Mouse (Mus musculus): ENCODE results near the gene Vamp5. TPM values are rescaled to one million over a fixed set of nuclear protein-coding genes. Genes with fewer than 3 reads are reported as not detected.

Gene Vamp5
- polyA plus RNA-seq, 1 experiment from 2014 or later: 80.5 TPM

DNA sequence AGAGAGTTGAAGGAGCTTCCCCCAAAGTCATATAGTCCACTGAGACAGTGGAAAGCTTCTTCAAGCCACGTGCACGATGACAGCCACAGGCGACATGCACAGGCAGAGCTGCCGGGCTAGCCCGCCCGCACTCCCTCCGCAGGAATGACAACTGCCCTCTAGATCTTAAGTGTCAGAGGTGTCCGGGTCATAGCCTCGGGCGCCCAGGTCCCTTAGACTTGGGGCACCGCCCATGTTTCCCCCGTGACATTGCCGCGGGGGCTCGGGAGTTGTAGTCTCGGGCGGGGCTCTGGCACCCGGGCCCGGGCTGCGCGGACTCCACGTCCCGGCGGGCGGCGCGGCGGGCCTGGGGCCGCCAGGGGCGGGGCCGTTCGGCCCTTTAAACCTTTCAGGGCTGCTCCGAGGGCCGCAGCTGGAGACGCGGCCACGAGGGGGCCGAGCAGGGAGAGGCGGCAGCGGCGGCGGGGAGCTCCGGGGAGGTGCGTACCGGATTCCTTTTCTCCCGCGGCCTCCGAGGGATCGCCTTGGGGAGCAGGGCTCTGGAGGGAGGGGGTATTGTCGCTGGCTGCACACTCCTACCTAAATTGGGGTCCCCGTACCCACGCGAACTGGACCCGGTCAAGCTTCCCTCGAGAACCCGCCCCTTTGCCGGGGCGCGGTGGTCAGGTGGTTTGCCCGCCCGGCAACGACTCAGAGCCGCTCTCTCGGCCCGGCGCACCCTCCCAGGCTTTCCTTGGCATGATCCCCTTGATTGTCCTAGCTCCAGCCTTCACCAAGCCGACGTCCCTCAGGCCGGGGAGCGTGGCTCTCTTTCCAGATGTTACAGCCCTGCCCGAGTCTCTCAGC is 25.0 kb downstream of the Vamp5 start, which contains the start of gene Tmem150a:
Tmem150a (plus strand) TSS at position 382 of the 846 bp plus-strand sequence.
- Histone ChIP-seq H3K9ac (replicated peaks; ENCODE audit: low read depth) (peak within 1 kb of the TSS; percentile 54), H3K4me1 (ENCODE audit: insufficient read depth, low read depth, low read length) (peaks cover 23% of the 10 kb centered on the region), H3K4me3 (ENCODE audit: low read depth, low read length) (peak within 1 kb of the TSS; percentile 59), H3K4me2 (replicated peaks; ENCODE audit: low read depth, low read length) (peak within 1 kb of the TSS; percentile 85), H3K36me3 (ENCODE audit: insufficient read depth, low read length) (peaks cover 14% of the 10 kb centered on the region; the same call in 1 of the 2 replicates), H3K9me3 (ENCODE audit: low read length) (no peaks in the 10 kb centered on the region), H3K27me3 (replicated peaks; ENCODE audit: insufficient read depth, low read length) (no peaks in the 10 kb centered on the region), H3K27ac (ENCODE audit: low read length) (peak within 1 kb of the TSS; percentile 72)
- no peak for TF ChIP-seq EP300 (IDR thresholded peaks at IDR 0.05)
- peak; percentile 63 for TF ChIP-seq CTCF (IDR thresholded peaks at IDR 0.05)
- DNase-seq (ENCODE audit: low spot score) (peak; percentile 93), ATAC-seq (peak; percentile 94)
- 4% methylated on average over 47 of the region's 71 CpGs for WGBS

DNA sequence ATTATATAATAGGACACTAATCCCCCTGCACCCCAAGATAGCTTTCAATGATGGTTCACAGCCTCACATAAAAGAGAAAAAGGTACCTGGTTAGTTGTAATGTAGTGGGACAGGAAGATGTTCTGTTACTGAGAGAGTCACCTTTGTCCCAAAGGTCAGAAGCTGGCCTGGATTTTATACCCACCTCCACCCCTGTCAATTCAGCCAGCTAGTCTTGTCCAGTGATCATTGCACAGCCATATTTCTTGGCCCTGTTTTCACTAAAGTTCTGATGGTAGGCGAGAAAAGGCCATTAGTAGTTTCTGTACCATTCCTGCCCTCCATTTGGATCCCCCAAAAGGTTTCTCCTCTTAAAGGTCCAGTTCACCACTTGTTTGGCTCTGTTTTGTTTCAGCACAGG is 26.2 kb downstream of the Vamp5 start:
- Histone ChIP-seq H3K27ac (ENCODE audit: low read length) (peak overlapping the region; percentile 72), H3K27me3 (replicated peaks; ENCODE audit: insufficient read depth, low read length) (no peaks in the 10 kb centered on the region), H3K36me3 (ENCODE audit: insufficient read depth, low read length) (peaks cover 8% of the 10 kb centered on the region; the same call in 1 of the 2 replicates), H3K4me1 (ENCODE audit: insufficient read depth, low read depth, low read length) (peaks cover 21% of the 10 kb centered on the region), H3K9ac (replicated peaks; ENCODE audit: low read depth) (no peak overlapping the region), H3K4me3 (ENCODE audit: low read depth, low read length) (no peak overlapping the region), H3K9me3 (ENCODE audit: low read length) (no peaks in the 10 kb centered on the region), H3K4me2 (replicated peaks; ENCODE audit: low read depth, low read length) (no peak overlapping the region; the same call in 1 of the 2 replicates)
- 86% methylated on average over 1 of the region's 1 CpGs for WGBS
- no peak for DNase-seq (ENCODE audit: low spot score)
- TF ChIP-seq CTCF (IDR thresholded peaks at IDR 0.05): no peak
- TF ChIP-seq EP300 (IDR thresholded peaks at IDR 0.05): no peak
- no peak for ATAC-seq

DNA sequence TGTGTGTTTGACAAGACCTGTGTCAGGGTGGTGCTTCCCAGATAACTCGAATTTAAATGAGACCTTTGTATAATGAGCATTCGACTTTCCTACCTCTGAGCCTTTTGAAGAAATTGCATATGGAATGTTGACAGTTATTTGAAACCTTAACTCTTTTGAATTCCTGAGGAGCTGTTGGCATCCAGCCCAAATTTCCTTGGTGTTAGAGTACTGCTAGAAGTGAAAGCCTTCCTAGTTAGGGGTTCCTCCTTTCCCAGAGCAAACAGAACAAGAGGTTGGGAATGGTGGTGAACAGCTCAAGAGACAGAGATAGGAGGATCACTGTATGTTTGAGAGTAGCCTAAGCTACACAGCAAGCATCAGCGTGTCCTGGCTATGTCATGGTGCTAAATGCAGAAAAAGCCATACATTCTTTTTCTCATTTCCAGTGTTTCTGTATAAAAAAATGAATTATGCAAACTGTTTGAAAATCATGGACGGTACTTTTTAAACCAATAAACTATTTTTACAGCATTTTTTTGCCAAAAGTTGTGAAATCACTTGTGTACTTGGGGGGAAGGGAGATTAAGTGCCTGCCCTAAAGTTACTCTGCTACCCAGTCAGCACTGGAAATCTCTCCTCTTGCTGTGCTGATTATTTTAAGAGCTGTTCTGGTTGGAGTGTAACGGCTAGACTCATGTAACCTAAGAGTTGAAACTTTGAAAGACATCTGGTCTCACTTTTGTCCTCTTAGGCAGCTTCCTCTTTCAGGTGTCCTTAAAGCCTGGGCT is 27.4 kb downstream of the Vamp5 start:
- 26% methylated on average over 5 of the region's 5 CpGs for WGBS
- Histone ChIP-seq H3K27me3 (replicated peaks; ENCODE audit: insufficient read depth, low read length) (no peaks in the 10 kb centered on the region), H3K4me3 (ENCODE audit: low read depth, low read length) (no peak overlapping the region), H3K9ac (replicated peaks; ENCODE audit: low read depth) (no peak overlapping the region), H3K4me2 (replicated peaks; ENCODE audit: low read depth, low read length) (peak overlapping the region; percentile 3), H3K36me3 (ENCODE audit: insufficient read depth, low read length) (no peaks in the 10 kb centered on the region), H3K4me1 (ENCODE audit: insufficient read depth, low read depth, low read length) (peaks cover 24% of the 10 kb centered on the region), H3K9me3 (ENCODE audit: low read length) (no peaks in the 10 kb centered on the region), H3K27ac (ENCODE audit: low read length) (peak overlapping the region; percentile 72)
- no peak for TF ChIP-seq CTCF (IDR thresholded peaks at IDR 0.05)
- peak; percentile 60 for TF ChIP-seq EP300 (IDR thresholded peaks at IDR 0.05)
- ATAC-seq: 0 out of 2 replicates have a peak, but pooled peaks have one; percentile 20
- DNase-seq (ENCODE audit: low spot score): peak; percentile 89

DNA sequence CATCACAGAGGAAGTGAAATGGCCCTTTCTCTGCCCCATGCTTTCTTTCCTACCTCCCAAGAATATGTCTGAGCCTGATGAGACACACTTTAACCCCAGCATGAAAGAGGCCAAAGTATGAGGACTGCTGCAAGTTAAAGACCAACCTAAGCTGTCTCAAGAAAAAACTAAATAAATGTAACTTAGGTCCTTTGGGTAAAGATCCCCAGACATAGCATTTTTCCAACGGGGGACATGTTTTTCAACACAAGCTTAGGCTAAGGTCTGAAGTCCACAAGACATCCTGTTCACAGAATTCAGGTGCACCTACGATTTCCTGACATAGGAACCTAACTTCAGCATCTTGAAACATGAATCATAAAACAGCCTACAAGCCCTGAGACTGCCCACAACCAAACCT is 30.1 kb downstream of the Vamp5 start:
- no peaks in the 10 kb centered on the region for H3K9me3 ChIP-seq (ENCODE audit: low read length)
- H3K4me3 ChIP-seq (ENCODE audit: low read depth, low read length): no peak overlapping the region
- no peaks in the 10 kb centered on the region for H3K27me3 ChIP-seq (replicated peaks; ENCODE audit: insufficient read depth, low read length)
- ATAC-seq (no peak), DNase-seq (ENCODE audit: low spot score) (no peak)
- no peak overlapping the region for H3K27ac ChIP-seq (ENCODE audit: low read length)
- 83% methylated on average over 2 of the region's 2 CpGs for WGBS
- peaks cover 22% of the 10 kb centered on the region for H3K4me1 ChIP-seq (ENCODE audit: insufficient read depth, low read depth, low read length)
- TF ChIP-seq EP300 (IDR thresholded peaks at IDR 0.05) (no peak), CTCF (IDR thresholded peaks at IDR 0.05) (no peak)
- H3K4me2 ChIP-seq (replicated peaks; ENCODE audit: low read depth, low read length): no peak overlapping the region
- no peak overlapping the region for H3K9ac ChIP-seq (replicated peaks; ENCODE audit: low read depth)
- no peaks in the 10 kb centered on the region for H3K36me3 ChIP-seq (ENCODE audit: insufficient read depth, low read length)

DNA sequence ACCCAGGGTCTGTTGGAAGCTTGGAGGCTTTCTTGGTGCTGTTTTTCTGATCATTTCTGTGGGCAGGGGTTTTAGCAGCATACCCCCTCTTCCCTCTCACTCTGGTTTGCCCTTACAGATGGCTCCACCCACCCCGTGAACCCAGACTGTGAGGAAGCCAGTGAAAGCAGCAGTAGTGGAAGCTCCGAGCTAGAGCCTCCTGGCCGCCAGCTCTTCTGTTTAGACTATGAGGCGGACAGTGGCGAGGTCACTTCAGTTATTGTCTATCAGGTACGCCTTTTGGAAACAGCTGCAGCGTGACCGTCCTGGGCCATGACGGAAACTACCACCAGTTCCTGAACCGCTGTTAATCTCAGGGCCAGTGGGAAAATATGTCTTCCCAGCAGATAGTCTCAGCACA is 31.9 kb downstream of the Vamp5 start:
- H3K9ac ChIP-seq (replicated peaks; ENCODE audit: low read depth): no peak overlapping the region
- WGBS: 52% methylated on average over 10 of the region's 10 CpGs

More for the DNA sequence above, 31.9 kb downstream of the Vamp5 start:
- Histone ChIP-seq H3K4me2 (replicated peaks; ENCODE audit: low read depth, low read length) (peak overlapping the region; percentile 86; the same call in 1 of the 2 replicates), H3K4me1 (ENCODE audit: insufficient read depth, low read depth, low read length) (peaks cover 14% of the 10 kb centered on the region; the same call in 1 of the 2 replicates), H3K36me3 (ENCODE audit: insufficient read depth, low read length) (no peaks in the 10 kb centered on the region), H3K27ac (ENCODE audit: low read length) (peak overlapping the region; percentile 92; the same call in 1 of the 2 replicates), H3K9me3 (ENCODE audit: low read length) (no peaks in the 10 kb centered on the region), H3K27me3 (replicated peaks; ENCODE audit: insufficient read depth, low read length) (no peaks in the 10 kb centered on the region), H3K4me3 (ENCODE audit: low read depth, low read length) (no peak overlapping the region)
- ATAC-seq (no peak), DNase-seq (ENCODE audit: low spot score) (no peak)
- TF ChIP-seq EP300 (IDR thresholded peaks at IDR 0.05): no peak
- no peak for TF ChIP-seq CTCF (IDR thresholded peaks at IDR 0.05)
